Mouse (Mus musculus): ENCODE data around the gene Mid1. TPM values are rescaled to one million over a fixed set of nuclear protein-coding genes. Genes with fewer than 3 reads are reported as not detected.

Mid1 gene
- polyA plus RNA-seq, 2 experiments = 12.5 to 17.3 TPM

- WGBS = 56% methylated on average over 5 of the region's 5 CpGs
- ATAC-seq (ENCODE audit: low FRiP score, low read depth) (no peak), DNase-seq (ENCODE audit: low spot score) (no peak)
- H3K36me3 ChIP-seq (ENCODE audit: control insufficient read depth, insufficient read depth, low read length) = no peaks in the 10 kb centered on the region
- no peaks in the 10 kb centered on the region for H3K9me3 ChIP-seq (ENCODE audit: control insufficient read depth, low read length)
- no peaks in the 10 kb centered on the region for H3K4me1 ChIP-seq (ENCODE audit: control insufficient read depth, insufficient read depth, low read length)
- no peaks in the 10 kb centered on the region for H3K27me3 ChIP-seq (ENCODE audit: control insufficient read depth, insufficient read depth, low read length)
- H3K4me3 ChIP-seq (replicated peaks; ENCODE audit: low read length) = no peak overlapping the region
- no peak overlapping the region for H3K27ac ChIP-seq (replicated peaks; ENCODE audit: low read depth, low read length)
- H3K4me2 ChIP-seq (replicated peaks; ENCODE audit: low read depth, low read length, severe bottlenecking) = no peak overlapping the region
- TF ChIP-seq POLR2A (IDR thresholded peaks at IDR 0.05; ENCODE audit: borderline replicate concordance, extremely low read depth, insufficient read depth, insufficient read length) = no peak
- H3K9ac ChIP-seq (ENCODE audit: low read depth, low read length, severe bottlenecking) = no peak overlapping the region
Measured at GRCm38 (mm10) chrX:169837947-169838649, 153.1 kb downstream of the Mid1 start.

- Histone ChIP-seq H3K27me3 (ENCODE audit: control insufficient read depth, insufficient read depth, low read length) (no peaks in the 10 kb centered on the region), H3K9me3 (ENCODE audit: control insufficient read depth, low read length) (no peaks in the 10 kb centered on the region), H3K4me3 (replicated peaks; ENCODE audit: low read length) (no peak overlapping the region), H3K36me3 (ENCODE audit: control insufficient read depth, insufficient read depth, low read length) (no peaks in the 10 kb centered on the region), H3K4me1 (ENCODE audit: control insufficient read depth, insufficient read depth, low read length) (no peaks in the 10 kb centered on the region), H3K9ac (ENCODE audit: low read depth, low read length, severe bottlenecking) (no peak overlapping the region), H3K4me2 (replicated peaks; ENCODE audit: low read depth, low read length, severe bottlenecking) (no peak overlapping the region), H3K27ac (replicated peaks; ENCODE audit: low read depth, low read length) (no peak overlapping the region)
- TF ChIP-seq POLR2A (IDR thresholded peaks at IDR 0.05; ENCODE audit: borderline replicate concordance, extremely low read depth, insufficient read depth, insufficient read length) = no peak
- DNase-seq (ENCODE audit: low spot score) (no peak), ATAC-seq (ENCODE audit: low FRiP score, low read depth) (no peak)
- whole genome bisulfite sequencing = 83% methylated on average over 2 of the region's 2 CpGs
Measured at GRCm38 (mm10) chrX:169838650-169838971, 153.6 kb downstream of the Mid1 start.

DNA sequence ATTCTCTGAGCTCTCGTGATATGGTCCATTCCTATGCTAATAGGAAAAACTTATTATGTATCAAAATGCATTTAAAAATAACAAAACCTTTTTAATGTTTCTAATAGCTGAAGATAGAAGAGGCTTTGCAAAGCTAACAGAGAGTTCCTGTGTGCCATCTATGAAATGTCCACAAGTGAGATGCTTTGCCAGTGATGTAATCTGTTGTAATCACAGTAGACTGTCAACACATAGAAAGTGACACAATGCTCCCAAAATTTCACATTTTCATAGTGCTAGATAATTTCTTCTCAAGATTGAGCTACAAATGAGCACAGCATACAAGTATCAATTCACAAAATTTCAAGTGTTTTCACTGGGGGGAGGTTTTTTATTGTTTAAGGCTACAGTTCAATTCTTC is 158.3 kb downstream of the Mid1 start:
- Histone ChIP-seq H3K27ac (replicated peaks; ENCODE audit: low read depth, low read length) (no peak overlapping the region), H3K27me3 (ENCODE audit: control insufficient read depth, insufficient read depth, low read length) (no peaks in the 10 kb centered on the region; the same call in 1 of the 2 replicates), H3K9ac (ENCODE audit: low read depth, low read length, severe bottlenecking) (no peak overlapping the region), H3K4me2 (replicated peaks; ENCODE audit: low read depth, low read length, severe bottlenecking) (no peak overlapping the region), H3K36me3 (ENCODE audit: control insufficient read depth, insufficient read depth, low read length) (no peaks in the 10 kb centered on the region), H3K4me1 (ENCODE audit: control insufficient read depth, insufficient read depth, low read length) (no peaks in the 10 kb centered on the region), H3K4me3 (replicated peaks; ENCODE audit: low read length) (no peak overlapping the region), H3K9me3 (ENCODE audit: control insufficient read depth, low read length) (no peaks in the 10 kb centered on the region)
- TF ChIP-seq POLR2A (IDR thresholded peaks at IDR 0.05; ENCODE audit: borderline replicate concordance, extremely low read depth, insufficient read depth, insufficient read length) = no peak
- 58% methylated on average over 1 of the region's 1 CpGs for WGBS
- DNase-seq (ENCODE audit: low spot score) (no peak), ATAC-seq (ENCODE audit: low FRiP score, low read depth) (no peak)

DNA sequence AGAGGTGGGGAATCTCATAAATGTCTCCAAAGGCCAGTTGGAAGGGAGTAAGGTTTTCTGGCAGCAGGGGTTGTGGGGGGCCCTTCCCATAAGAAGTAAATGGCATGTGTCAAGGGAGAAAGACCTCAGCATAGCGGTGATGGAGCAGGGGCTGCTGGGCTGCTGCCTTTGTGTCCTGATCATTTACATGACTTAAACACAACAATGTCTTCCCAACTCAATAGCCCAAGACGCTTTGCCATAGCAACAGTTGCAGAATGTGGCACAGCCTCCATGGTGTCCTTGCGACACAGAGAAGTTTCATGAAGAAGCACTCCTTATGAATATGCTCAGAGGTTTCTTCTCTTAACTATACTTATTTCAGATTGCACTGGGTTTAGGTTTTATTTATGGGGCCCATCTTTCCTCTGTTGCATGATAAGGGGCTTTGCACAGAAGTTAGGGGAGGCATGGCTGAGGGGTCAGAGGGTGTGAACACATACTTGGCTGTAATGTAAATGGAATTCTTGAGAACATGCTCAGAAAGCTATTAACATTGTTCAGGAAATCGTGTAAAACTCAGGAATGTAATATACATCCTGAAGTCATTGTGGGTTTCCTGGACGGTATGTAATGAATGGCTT is 159.3 kb downstream of the Mid1 start:
- no peak overlapping the region for H3K27ac ChIP-seq (replicated peaks; ENCODE audit: low read depth, low read length)
- ATAC-seq (ENCODE audit: low FRiP score, low read depth) = no peak
- 40% methylated on average over 5 of the region's 5 CpGs for WGBS
- no peak overlapping the region for H3K9ac ChIP-seq (ENCODE audit: low read depth, low read length, severe bottlenecking)
- no peak for TF ChIP-seq POLR2A (IDR thresholded peaks at IDR 0.05; ENCODE audit: borderline replicate concordance, extremely low read depth, insufficient read depth, insufficient read length)
- no peak overlapping the region for H3K4me2 ChIP-seq (replicated peaks; ENCODE audit: low read depth, low read length, severe bottlenecking)
- no peaks in the 10 kb centered on the region for H3K9me3 ChIP-seq (ENCODE audit: control insufficient read depth, low read length)
- H3K4me3 ChIP-seq (replicated peaks; ENCODE audit: low read length) = no peak overlapping the region
- no peaks in the 10 kb centered on the region for H3K36me3 ChIP-seq (ENCODE audit: control insufficient read depth, insufficient read depth, low read length)
- no peaks in the 10 kb centered on the region for H3K4me1 ChIP-seq (ENCODE audit: control insufficient read depth, insufficient read depth, low read length)
- DNase-seq (ENCODE audit: low spot score) = peak; percentile 4
- H3K27me3 ChIP-seq (ENCODE audit: control insufficient read depth, insufficient read depth, low read length) = no peaks in the 10 kb centered on the region; the same call in 1 of the 2 replicates

DNA sequence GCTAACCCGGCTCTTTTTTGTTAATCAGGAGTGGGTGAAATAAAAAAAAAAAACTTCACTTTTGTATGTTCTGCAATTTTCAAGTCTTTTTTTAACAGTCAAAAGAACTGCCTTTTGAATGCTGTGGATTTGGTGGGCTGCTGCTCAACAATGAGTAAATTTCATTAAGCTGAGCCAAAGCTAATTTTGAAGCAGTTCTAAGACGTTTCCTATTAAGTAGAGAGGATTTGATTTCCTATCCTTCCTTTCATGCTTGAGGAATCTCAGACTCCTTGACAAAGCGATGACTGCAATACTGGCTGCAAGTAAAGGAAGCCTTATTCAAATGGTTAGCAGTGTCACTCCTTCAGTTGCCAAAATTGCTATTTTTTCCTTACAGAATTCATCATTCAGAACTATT is 161.2 kb downstream of the Mid1 start:
- ATAC-seq (ENCODE audit: low FRiP score, low read depth) (no peak), DNase-seq (ENCODE audit: low spot score) (no peak)
- Histone ChIP-seq H3K4me3 (replicated peaks; ENCODE audit: low read length) (no peak overlapping the region), H3K36me3 (ENCODE audit: control insufficient read depth, insufficient read depth, low read length) (no peaks in the 10 kb centered on the region), H3K27ac (replicated peaks; ENCODE audit: low read depth, low read length) (no peak overlapping the region), H3K9ac (ENCODE audit: low read depth, low read length, severe bottlenecking) (no peak overlapping the region), H3K27me3 (ENCODE audit: control insufficient read depth, insufficient read depth, low read length) (no peaks in the 10 kb centered on the region; the same call in 1 of the 2 replicates), H3K9me3 (ENCODE audit: control insufficient read depth, low read length) (no peaks in the 10 kb centered on the region), H3K4me1 (ENCODE audit: control insufficient read depth, insufficient read depth, low read length) (no peaks in the 10 kb centered on the region), H3K4me2 (replicated peaks; ENCODE audit: low read depth, low read length, severe bottlenecking) (no peak overlapping the region)
- TF ChIP-seq POLR2A (IDR thresholded peaks at IDR 0.05; ENCODE audit: borderline replicate concordance, extremely low read depth, insufficient read depth, insufficient read length) = no peak
- WGBS = 72% methylated on average over 3 of the region's 3 CpGs
